Mouse (Mus musculus) midbrain, embryonic 11.5 days (tissue): ENCODE data around the gene Rem2. TPM values are rescaled to one million over a fixed set of nuclear protein-coding genes. Genes with fewer than 3 reads are reported as not detected.

Experiments used
- ATAC-seq: fragments of 200-750 bp; cut with Nextera tagmentation; 2 replicates; pipeline ENCODE4 v1.8.0; 2017; ENCODE audit warnings: moderate TSS enrichment, moderate library complexity; ENCODE audit not compliant: low FRiP score
- DNase-seq: peaks from one replicate; pipeline ENCODE4 v3.0.0; 2015; ENCODE audit warnings: low spot score; ENCODE audit errors: missing footprints
- H3K27ac ChIP-seq: fragments of 300-500 bp; sonication (generic); 2 replicates; pipeline ENCODE4 v1.5.1; 2014; ENCODE audit warnings: low read depth, low read length
- H3K27me3 ChIP-seq: fragments of 300-500 bp; sonication (generic); 2 replicates; pipeline ENCODE4 v1.6.1; 2014; ENCODE audit warnings: mild to moderate bottlenecking, low read length, moderate library complexity, mixed read lengths; ENCODE audit not compliant: control insufficient read depth, insufficient read depth
- H3K36me3 ChIP-seq: fragments of 300-500 bp; sonication (generic); 2 replicates; pipeline ENCODE4 v1.6.1; 2014; ENCODE audit warnings: mild to moderate bottlenecking, low read length, moderate library complexity, mixed read lengths; ENCODE audit not compliant: control insufficient read depth, insufficient read depth
- H3K4me1 ChIP-seq: fragments of 300-500 bp; sonication (generic); 2 replicates; pipeline ENCODE4 v1.6.1; 2014; ENCODE audit warnings: low read length; ENCODE audit not compliant: control insufficient read depth, insufficient read depth
- H3K4me2 ChIP-seq: fragments of 300-500 bp; sonication (generic); 2 replicates; pipeline ENCODE4 v1.6.1; 2014; ENCODE audit warnings: mild to moderate bottlenecking, moderate library complexity
- H3K4me3 ChIP-seq: fragments of 300-500 bp; sonication (generic); 2 replicates; pipeline ENCODE4 v1.5.1; 2014; ENCODE audit warnings: low read depth, low read length
- H3K9ac ChIP-seq: fragments of 300-500 bp; sonication (generic); 2 replicates; pipeline ENCODE4 v1.6.1; 2014; ENCODE audit warnings: low read length
- H3K9me3 ChIP-seq: fragments of 300-500 bp; sonication (generic); 2 replicates; pipeline ENCODE4 v1.6.1; 2016; ENCODE audit warnings: low read length; ENCODE audit not compliant: control insufficient read depth
- WGBS: fragments of 180-500 bp; shearing (Covaris S2); extraction: QIAGEN DNeasy Blood & Tissue Kit; methylation state at CpG from one replicate; pipeline ENCODE4 v1.1.7; 2014; 5-methylcytosine and 5-hydroxymethylcytosine counted together
- polyA plus RNA-seq: library from polyadenylated mRNA; unstranded; fragments of >200 nt; fragmentation: Nextera tagmentation; extraction: Ambion mirVana; gene quantifications from 2 replicates; pipeline ENCODE4 v1.2.1, GENCODE M21; 2014

Rem2 gene
- polyA plus RNA-seq, 1 experiment from 2014 or later: 34.4 TPM

GRCm38 (mm10) chr14:54528446-54529111 lies 52.7 kb downstream of the Rem2 start:
- ATAC-seq: peak; percentile 75
- no peak overlapping the region for H3K9ac ChIP-seq
- 14% methylated on average over 17 of the region's 17 CpGs for WGBS
- H3K4me1 ChIP-seq: peaks cover 8% of the 10 kb centered on the region
- no peaks in the 10 kb centered on the region for H3K9me3 ChIP-seq
- peak; percentile 99 for DNase-seq
- no peaks in the 10 kb centered on the region for H3K36me3 ChIP-seq
- no peak overlapping the region for H3K4me2 ChIP-seq
- no peak overlapping the region for H3K4me3 ChIP-seq
- H3K27ac ChIP-seq: no peak overlapping the region
- H3K27me3 ChIP-seq: no peaks in the 10 kb centered on the region

Other genes starting within 250 kb of the Rem2 start
- 229 and 237 TPM in 2 replicates for gene Dad1, start 222.0 kb upstream of the Rem2 start, polyA plus RNA-seq
- gene Abhd4, start 221.9 kb upstream of the Rem2 start, polyA plus RNA-seq: 38.3 and 38.4 TPM in 2 replicates
- gene Olfr49, start 191.2 kb upstream of the Rem2 start, polyA plus RNA-seq: not detected in 2 replicates
- gene Oxa1l, start 115.3 kb upstream of the Rem2 start, polyA plus RNA-seq: 44.2 and 45.9 TPM in 2 replicates
- gene Slc7a7, start 58.3 kb upstream of the Rem2 start, polyA plus RNA-seq: 4.3 and 4.7 TPM in 2 replicates
- gene Mrpl52, start 49.2 kb upstream of the Rem2 start, polyA plus RNA-seq: 238 and 253 TPM in 2 replicates
- gene Mmp14, start 44.5 kb upstream of the Rem2 start, polyA plus RNA-seq: 57.4 and 57.5 TPM in 2 replicates
- 15.8 and 19.5 TPM in 2 replicates for gene Lrp10, start 12.0 kb upstream of the Rem2 start, polyA plus RNA-seq
- 137 and 139 TPM in 2 replicates for gene Prmt5, start 41.4 kb downstream of the Rem2 start, polyA plus RNA-seq
- gene Haus4, start 78.5 kb downstream of the Rem2 start, polyA plus RNA-seq: 35.3 and 41.9 TPM in 2 replicates
- gene Ajuba, start 101.5 kb downstream of the Rem2 start, polyA plus RNA-seq: 24.3 and 25.1 TPM in 2 replicates
- 5.9 and 8.5 TPM in 2 replicates for gene 4931414P19Rik, start 129.9 kb downstream of the Rem2 start, polyA plus RNA-seq
- 396 and 453 TPM in 2 replicates for gene Psmb5, start 141.9 kb downstream of the Rem2 start, polyA plus RNA-seq
- gene Psmb11, start 145.3 kb downstream of the Rem2 start, polyA plus RNA-seq: 0.04 TPM in 1 of 2 replicates, not detected in the other
- gene Gm17606, start 164.9 kb downstream of the Rem2 start, polyA plus RNA-seq: not detected in 2 replicates
- 5.8 and 6.9 TPM in 2 replicates for gene Cdh24, start 165.3 kb downstream of the Rem2 start, polyA plus RNA-seq
- 95.7 and 96.7 TPM in 2 replicates for gene 1700123O20Rik, start 210.1 kb downstream of the Rem2 start, polyA plus RNA-seq
- gene Acin1, start 210.8 kb downstream of the Rem2 start, polyA plus RNA-seq: 139 and 145 TPM in 2 replicates
- gene Gm29776, start 222.7 kb downstream of the Rem2 start, polyA plus RNA-seq: 0.11 and 0.22 TPM in 2 replicates
- gene Cebpe, start 236.1 kb downstream of the Rem2 start, polyA plus RNA-seq: 0.12 TPM in 1 of 2 replicates, not detected in the other